Mouse (Mus musculus): Measurements from ENCODE around the gene Naa20.
"Not testable (repeated sequence)": the region's sequence is repeated elsewhere in the genome, so short reads cannot be mapped to it uniquely, and the experiment has no call there.

Gene Naa20

DNA sequence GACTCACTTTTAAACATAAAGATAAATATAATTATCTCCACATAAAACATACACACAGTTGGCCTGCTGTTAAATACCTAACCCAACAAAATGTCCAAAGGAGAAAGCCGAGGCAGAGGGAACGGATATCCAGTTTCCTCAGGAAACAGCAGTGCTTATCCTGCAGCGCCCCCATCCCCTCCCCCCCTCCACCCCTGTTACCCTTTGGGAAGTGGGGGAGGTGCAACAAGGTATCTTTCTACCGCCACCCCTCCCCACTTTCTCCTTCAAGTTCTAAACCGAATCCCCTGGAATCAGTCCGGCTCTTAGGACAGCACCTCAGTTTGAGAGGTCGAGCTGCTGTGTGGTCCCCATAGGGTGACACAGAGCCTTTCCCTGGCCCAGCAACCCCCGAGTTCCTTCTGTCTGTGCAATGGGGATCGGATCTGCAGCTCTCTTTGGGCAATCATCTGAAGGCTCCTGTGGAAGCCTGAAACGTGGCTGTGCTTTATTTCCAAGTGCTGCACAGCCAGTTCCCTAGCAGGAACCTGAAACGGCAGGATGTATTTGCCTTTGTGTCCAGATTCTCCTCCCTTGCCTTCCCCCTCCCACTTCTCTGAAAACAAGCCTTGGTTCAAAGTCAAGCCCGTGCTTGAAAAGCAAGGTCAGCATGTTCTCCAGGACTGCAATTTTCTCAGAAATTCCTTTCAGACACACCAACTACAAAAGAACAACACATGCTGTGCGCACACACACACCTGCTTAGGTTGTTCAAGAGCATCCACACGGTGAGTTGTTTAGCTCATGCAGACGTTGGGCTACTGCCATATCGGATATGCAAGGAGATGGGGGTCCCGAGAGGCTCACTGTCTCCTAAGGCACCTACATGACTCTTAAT lies 17.6 kb upstream of the Naa20 start:
- ATAC-seq (ENCODE audit: insufficient number of reproducible peaks, low FRiP score, low TSS enrichment): no peak

DNA sequence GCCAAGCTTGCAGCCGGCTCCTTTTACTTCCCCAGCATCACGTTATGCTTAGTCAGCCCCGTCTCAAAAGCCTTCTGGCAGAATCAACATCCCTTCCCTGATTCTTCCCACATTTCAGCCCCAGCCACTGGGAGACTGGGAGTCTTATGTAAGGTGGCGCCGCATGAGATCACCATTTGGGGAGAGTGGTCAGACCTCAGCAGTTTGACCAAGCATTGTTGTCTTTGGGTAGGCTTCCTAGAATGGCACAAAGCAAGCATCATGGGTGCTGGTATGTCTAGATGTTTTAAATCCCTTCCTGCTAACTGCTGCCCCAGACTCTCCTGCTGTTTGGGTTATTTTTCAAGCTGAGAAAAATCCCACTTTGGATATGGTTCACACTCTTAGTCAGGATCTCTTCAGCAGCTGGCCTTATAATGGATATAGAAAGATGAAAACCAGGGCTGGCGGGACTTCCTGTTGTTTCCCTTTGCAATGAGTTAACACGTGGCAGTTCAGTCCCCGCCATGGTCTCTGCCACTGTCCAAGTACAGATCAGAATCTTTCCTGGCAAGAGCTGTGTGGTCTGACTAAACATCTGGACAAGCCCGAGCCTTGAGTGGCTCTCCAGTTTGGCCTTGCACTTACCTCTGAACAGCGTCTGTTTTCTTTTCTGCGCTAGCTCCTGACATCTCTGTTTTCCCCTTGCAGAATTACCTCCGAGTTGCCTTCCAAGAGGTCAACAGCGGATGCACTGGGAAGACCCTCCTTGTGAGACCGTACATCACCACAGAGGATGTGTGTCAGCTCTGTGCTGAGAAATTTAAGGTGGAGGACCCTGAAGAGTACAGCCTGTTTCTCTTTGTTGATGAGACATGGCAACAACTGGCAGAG lies 16.8 kb upstream of the Naa20 start:
- ATAC-seq (ENCODE audit: insufficient number of reproducible peaks, low FRiP score, low TSS enrichment): no peak

DNA sequence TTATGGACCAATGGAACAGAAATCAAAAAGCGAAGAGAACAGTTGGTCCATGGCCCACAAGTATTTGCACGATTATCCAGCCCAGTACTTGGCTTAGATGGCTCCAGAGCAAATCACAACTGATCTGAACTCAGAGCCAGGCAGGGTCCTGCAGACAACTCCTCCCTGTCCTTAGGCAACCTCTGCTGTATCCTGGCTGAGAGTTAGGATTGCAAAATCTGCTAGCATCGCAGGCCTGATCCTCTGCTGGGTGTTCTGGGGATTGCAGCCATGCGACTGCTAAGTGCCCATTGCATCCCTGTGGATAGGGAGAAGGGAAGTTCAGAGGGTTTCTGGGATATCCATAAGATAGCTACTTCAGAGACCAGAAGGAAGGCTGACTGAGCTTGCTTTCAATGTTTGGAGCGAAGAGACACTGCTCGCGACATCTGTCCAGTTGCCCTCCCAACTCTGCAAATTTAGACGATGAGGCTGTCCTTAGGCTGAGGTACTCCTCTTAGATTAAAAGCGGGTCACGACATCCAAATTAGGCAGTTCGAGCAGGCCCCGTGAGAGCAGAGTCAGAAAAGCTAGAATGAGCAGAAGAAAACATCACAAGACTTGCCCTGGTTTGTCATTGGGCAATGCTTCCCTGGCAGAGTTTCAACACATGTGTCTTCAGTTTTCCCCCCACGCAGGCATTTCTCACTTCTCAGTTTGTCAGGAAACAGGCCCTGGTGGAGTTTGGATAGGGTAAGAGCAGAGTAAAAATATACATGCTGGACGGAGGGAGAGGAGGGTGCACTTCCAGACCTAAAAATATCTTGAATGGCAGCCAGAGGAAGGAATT lies 13.7 kb upstream of the Naa20 start:
- no peak for ATAC-seq (ENCODE audit: insufficient number of reproducible peaks, low FRiP score, low TSS enrichment)

DNA sequence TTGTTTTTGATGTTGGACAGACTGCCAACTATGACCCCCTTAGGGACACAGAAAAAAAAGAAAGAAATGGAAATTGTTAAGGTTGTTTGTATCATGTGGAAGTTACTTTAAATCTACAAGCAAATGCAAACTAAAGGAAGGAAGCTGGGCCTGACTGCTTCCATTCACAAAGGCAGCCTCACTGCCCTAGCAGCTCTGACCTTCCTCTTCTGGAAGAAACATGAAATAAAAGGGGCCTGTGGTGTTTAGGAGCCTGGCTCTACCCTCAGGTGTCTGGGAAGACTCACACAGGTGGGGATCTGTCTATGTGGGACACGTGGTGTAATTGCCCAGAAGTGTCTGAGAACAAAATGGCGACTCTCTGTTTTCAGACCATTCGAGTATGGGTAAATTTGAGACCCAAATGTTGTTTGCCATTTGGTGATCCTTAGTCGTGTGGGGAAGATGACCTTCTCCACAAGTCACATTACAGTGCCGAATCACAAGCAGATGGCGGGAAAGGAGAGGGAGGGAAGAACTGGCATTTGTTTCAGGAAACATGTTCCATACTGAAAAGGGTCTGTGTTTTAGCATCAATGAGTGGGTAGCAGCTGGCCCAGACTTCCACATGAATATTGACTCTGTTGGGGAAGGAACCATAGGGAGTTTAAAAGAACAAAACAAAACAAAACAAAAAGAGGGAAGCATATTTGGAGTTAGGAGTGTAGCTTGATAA lies 13.0 kb upstream of the Naa20 start:
- ATAC-seq (ENCODE audit: insufficient number of reproducible peaks, low FRiP score, low TSS enrichment): no peak

DNA sequence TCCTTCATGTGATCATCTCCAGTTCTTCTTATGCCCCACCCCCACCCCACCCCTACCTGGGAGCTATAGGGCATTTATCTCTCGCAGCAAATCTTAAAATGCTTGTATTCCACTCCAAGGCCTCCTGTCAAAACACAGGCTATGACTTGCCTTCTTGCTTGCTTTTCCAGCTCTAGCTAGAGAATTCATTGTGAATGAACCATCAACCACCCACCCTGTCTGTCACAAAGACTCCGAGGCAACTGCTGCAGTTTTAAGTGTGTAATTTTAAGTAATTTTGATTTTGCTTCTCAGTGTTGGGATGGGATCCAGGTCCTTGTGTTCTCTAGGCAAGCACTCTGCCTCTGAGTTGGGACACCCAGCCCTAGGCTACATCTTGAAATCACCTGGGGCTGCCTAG lies 11.3 kb upstream of the Naa20 start:
- no peak for ATAC-seq (ENCODE audit: insufficient number of reproducible peaks, low FRiP score, low TSS enrichment)

DNA sequence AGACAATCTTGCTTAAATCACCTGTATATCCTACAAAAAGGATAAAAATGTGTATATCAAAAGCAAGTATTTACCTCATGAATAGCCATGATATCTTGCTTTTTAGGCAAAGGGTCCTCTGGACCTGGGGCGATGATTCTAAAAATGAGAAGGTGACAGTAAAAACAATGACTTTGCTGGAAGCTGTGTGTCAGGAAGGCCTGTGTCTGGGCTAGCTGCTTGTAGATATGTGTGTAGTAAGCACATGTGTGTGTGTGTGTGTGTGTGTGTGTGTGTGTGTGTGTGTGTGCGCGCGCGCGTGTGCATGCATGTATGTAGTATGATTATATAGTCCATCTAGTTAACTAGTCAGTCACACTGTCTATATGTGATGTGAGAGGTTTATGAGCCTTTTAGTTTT lies 8.1 kb upstream of the Naa20 start:
- ATAC-seq (ENCODE audit: insufficient number of reproducible peaks, low FRiP score, low TSS enrichment): no peak

DNA sequence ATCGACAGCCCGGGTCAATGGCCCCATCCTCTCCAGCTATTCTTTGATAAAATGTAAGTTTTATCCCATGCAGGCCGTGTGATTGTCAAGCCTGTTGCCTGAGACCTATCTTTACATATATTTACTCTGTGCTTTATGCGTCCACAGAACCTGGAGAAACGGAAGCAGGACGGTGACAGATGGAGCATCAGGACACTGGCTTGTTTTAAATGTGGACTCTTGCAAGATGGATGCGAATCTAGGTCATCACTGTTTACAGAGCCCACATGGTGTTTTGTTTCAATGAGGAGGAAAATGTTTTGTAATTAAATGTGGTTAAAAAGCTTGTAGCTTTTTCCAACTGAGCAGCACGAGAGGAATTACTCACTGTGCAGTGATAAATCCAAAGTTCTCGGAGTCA lies 3.8 kb upstream of the Naa20 start:
- ATAC-seq (ENCODE audit: insufficient number of reproducible peaks, low FRiP score, low TSS enrichment): peak; percentile 88

DNA sequence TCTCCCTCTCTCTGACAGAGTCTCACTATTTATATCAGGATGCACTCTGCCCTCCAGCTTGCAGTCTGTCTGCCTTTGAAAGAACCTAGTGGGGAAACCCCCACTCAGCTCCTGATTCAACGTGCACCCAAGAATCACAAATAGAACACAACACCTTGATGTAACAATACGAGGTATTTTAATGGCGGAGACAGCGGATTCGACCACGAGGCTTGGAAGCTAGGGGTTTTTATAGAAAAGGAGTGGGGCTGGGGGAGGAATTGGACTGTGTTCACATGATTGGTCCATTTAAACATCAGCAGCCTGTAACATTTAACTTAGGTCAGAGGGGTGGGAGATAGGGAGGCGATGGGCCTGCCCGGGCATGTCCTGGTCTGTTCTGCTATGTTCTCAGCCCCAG lies 1.6 kb upstream of the Naa20 start:
- ATAC-seq (ENCODE audit: insufficient number of reproducible peaks, low FRiP score, low TSS enrichment): not testable (repeated sequence)

DNA sequence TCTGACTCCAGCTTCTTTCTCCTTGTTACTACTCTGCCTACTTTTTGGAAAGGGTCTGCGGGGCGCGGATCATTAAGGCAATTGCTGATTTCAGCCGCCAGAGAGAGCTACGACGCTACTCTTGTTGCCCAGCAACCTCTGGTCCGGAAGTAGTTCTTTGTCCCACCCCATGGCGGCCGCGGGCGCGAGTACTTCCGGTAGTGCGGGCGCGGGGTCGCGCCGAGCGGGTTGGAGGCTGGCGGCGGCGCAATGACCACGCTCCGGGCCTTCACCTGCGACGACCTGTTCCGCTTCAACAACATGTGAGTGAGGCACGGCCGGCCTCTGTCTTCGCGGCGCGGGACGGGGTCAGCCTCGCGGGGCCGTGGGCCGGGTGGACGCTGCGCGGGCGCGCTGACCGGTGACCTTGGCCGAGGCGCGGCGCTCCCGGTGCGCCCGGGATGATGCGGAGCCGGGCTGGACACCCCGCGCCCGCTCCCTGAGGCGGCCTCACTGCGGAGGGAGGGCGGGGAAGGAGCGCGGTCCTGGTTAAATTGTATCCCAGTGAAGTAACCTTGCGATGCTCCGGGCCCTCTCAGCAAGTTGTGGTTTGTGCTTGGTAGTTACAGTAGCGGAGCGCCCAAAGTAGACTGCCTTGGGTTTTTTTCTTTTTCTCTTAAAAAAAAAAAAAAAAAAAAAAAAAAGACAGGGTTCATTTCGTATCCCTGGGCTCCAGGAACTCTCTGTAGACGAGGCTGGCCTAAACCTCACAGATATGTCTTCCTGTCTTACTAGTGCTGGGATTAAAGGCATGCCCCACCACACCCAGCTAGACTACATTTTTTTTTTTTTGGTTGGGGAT lies 1.4 kb downstream of the Naa20 start:
- ATAC-seq (ENCODE audit: insufficient number of reproducible peaks, low FRiP score, low TSS enrichment): peak; percentile 94

DNA sequence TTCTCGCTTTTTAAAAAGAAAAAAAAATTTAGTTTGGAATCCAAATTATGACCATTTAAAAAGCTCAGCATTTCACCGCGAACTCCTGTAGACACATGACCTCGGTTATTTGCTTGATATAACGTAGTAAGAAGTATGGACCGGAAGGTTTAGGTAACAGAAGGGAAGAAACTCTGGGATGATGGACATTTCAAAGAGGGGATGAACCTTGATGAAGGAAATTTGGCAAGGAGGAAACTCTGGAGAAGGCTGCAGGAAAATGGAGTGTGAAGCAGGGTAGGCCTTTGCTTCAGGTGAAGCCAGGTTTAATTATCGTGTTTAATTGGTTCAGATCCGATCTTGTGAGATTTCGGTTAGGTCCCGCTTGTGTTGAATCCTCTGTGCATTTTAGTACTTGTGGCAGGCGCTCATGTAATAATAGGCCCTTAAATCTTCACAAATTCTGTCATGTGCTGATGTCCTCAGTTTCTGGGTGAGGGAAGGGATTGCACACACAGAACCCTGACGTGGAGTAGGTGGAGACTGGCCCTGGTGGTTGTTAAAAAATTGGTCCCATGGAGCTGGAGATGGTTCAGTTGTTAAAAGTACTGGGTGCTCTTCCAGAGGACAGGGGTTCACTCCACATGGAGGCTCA lies 2.2 kb downstream of the Naa20 start:
- no peak for ATAC-seq (ENCODE audit: insufficient number of reproducible peaks, low FRiP score, low TSS enrichment)

DNA sequence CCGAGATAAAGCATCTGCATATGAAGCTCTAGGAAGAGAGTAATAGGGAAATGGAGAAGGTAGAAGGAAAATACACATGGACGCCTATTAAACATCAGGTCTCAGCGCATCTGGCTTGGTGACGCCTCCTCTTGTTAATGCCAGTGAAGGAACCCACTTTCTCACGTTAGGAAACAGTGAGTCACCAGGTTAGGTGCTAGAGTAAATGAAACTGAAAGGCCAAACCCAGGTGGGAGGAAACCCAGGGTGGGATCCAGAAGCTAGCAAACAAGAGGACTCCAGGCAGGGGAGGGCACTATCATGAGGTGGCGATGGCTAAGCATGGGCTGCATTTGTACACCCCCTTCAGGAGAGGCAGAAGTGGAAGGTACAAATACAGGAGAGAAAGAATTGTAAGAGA lies 3.3 kb downstream of the Naa20 start:
- no peak for ATAC-seq (ENCODE audit: insufficient number of reproducible peaks, low FRiP score, low TSS enrichment)

DNA sequence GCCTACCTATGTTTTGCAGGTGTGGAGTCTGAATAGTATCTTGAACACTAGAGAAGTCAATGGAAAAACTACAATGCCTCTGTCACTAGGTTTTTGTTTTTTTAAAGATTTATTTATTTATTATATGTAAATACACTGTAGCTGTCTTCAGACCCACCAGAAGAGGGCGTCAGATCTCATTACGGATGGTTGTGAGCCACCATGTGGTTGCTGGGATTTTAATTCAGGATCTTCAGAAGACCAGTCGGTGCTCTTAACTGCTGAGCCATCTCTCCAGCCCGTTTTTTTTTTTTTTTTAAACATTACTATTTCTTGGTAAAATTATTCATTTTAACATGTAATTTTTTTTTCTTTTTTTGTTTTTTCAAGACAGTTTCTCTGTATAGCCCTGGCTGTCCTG lies 4.0 kb downstream of the Naa20 start:
- ATAC-seq (ENCODE audit: insufficient number of reproducible peaks, low FRiP score, low TSS enrichment): not testable (repeated sequence)

DNA sequence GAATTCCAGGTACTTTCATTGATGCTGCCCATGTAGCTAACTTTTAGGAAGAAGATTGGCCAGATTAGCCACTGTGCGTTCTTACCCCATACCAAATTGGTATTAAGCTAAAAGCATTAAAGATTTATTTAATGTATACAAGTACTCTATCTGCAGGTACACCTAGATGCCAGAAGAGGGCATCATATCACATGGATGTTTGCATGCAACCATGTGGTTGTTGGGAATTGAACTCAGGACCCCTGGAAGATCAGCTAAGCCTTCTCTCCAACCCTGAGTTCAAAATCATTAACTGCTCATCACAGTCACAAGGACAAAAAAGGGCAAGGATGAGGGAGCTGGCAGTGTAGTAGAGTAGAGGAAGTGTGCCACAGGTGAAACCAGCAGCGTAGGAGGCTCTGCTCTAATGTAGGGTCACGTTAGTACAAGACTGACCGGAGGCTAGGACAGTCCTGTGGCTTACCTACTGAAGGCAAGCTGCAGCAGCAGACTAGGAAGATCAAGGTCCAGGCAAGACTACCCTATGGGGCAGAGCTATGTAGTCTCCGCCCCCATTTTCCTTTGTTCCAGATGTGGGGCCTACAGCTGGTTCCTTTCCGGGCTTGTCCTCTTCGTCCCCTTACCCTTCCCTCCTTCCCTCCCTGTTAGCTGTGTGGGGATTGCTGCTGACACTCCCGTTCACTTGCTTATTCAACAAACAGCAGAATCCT lies 19.2 kb downstream of the Naa20 start:
- ATAC-seq (ENCODE audit: insufficient number of reproducible peaks, low FRiP score, low TSS enrichment): no peak

DNA sequence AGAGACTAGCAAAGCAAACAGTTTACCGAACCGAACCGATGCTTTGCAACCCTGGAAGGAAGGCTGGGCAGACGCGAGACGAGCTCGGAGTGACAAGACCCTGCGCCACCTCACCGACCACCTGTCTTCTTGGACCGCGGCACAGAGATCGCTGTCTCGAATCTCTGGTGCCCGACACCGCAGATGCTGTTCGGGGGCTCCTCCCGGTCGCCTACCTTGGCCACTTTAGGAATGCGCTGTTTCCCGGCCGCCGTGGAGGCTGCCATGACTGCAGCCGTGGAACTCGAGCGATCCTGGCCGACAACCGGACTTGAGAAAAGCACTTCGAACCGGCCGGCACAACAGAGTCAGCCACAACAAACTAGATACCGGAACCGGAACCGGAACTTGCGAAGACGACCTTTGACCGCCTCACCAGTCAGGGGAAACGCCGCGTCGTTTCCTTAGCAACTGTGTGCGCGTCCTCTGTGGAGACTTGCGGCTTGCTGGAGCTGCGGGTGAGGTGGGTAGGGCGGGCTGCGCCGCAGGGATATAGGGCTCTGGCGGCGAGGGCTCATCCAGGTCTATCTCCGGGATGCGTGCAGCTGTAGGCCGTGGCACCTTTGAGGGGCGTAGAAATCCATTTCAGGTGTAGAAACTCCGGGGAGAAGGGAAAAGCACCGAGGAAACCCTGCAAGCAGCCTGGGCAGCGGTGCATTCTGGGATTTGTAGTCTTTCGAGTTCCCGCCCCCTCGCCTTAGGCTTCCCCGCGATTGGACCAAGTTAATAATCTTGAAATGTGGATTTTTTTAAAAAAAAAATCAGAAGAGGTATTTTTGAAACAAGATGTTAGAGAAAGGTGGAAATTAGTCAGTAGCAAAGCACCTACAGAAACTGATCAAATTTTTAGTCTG lies 32.7 kb downstream of the Naa20 start, which contains the start of the genes Cfap61 and Crnkl1:
Gene Cfap61, plus strand, starts transcription at position 446 of the 893 bp plus-strand sequence.
Gene Crnkl1, minus strand, starts transcription at position 676 of the 893 bp plus-strand sequence.
- ATAC-seq (ENCODE audit: insufficient number of reproducible peaks, low FRiP score, low TSS enrichment): peak; percentile 99

DNA sequence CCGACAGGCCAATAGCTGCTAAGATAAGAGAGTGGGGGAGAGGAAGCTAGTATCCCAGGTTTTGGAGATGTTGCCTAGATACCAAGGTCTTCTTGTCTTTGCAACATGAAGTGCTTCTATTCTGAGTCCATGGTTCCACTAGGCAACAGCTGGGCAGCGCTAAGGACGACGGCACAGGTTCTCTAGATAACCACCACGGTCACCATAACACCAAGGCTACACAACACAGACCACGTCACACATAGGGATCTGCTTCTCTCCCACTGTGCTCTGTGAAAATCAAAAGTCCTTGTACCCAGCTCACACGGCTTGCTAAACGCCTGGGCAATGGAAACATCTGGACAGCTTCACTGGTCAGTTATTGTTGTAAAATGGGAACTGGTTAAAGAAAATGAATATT lies 35.1 kb downstream of the Naa20 start:
- ATAC-seq (ENCODE audit: insufficient number of reproducible peaks, low FRiP score, low TSS enrichment): no peak

DNA sequence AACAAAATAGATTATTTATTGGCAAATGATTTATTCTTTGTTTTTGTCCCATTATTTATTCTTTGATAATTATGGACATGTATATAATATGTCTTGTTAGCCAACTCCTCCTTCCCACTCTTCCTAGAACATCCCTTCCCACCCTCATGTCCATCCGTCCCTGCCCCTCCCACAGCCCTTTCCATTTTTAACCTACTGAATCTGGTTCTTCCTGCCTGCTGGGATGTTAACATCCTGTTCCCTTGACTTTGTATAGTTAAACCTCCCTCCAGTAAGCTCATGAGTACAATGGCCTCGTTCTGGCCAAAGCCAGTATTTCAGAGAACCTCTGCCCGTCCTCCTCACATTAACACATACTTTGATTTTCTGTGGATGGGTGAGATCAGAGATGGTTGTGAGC lies 39.5 kb downstream of the Naa20 start:
- no peak for ATAC-seq (ENCODE audit: insufficient number of reproducible peaks, low FRiP score, low TSS enrichment)

DNA sequence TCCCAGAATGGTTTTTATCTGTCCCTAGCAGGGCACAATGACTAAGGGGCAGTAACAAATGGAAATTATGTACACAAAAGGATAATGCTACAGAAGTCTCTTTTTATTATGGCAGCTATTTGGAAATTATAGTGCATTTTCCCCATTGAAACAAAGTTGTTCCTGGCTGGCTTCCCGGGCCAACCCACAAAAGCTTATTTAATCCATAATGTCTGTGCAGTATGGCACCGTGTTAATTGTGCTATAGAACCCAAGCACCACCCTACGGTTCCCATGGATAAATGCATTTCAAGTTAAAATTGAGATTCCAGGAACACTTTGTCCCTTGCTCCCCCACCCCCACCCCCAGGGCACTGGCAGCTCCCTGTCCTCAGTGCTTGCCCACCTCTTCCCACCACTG lies 42.4 kb downstream of the Naa20 start:
- ATAC-seq (ENCODE audit: insufficient number of reproducible peaks, low FRiP score, low TSS enrichment): no peak

Data from cerebellum, adult (tissue).